Mouse (Mus musculus): Measurements from ENCODE around the gene Klf5.

- TF ChIP-seq ETS1 (IDR thresholded peaks at IDR 0.05; ENCODE audit: low read depth, low read length) (no peak), MAX (IDR thresholded peaks at IDR 0.05; ENCODE audit: low read length) (no peak), EP300 (IDR thresholded peaks at IDR 0.05; ENCODE audit: low read depth in 1 of 2, low read length in 2 of 2) (no peak), POLR2A (IDR thresholded peaks at IDR 0.05; ENCODE audit: control insufficient read depth in 1 of 2, insufficient read depth in 1 of 2, low read depth in 1 of 2, low read length in 2 of 2, poor library complexity in 1 of 2) (no peak), SMC3 (IDR thresholded peaks at IDR 0.05; ENCODE audit: low read depth, low read length) (no peak), CHD2 (IDR thresholded peaks at IDR 0.05; ENCODE audit: low read length) (no peak), ZC3H11A (IDR thresholded peaks at IDR 0.05; ENCODE audit: low read depth, low read length) (no peak), CTCF (IDR thresholded peaks at IDR 0.05 in 2 of 3, conservative IDR thresholded peaks at IDR 0.05 in 1 of 3; ENCODE audit: control insufficient read depth in 1 of 3, insufficient read depth in 1 of 3, low read depth in 2 of 3, low read length in 3 of 3, poor library complexity in 1 of 3, severe bottlenecking in 1 of 3) (no peak), USF2 (IDR thresholded peaks at IDR 0.05; ENCODE audit: borderline replicate concordance in 1 of 2, insufficient read depth in 1 of 2, low read depth in 1 of 2, low read length in 2 of 2) (no peak), HCFC1 (IDR thresholded peaks at IDR 0.05; ENCODE audit: low read depth, low read length) (no peak), JUND (IDR thresholded peaks at IDR 0.05; ENCODE audit: low read depth, low read length) (no peak), GATA1 (IDR thresholded peaks at IDR 0.05; ENCODE audit: low read depth, low read length) (no peak), RAD21 (IDR thresholded peaks at IDR 0.05; ENCODE audit: low read depth, low read length) (no peak)
Observed at GRCm38 (mm10) chr14:99362956-99363355, 64.5 kb downstream of the Klf5 start.

All from MEL (cell line).